Mouse (Mus musculus): ENCODE results near the gene Syngr1.
"Not testable (repeated sequence)": the region's sequence is repeated elsewhere in the genome, so short reads cannot be mapped to it uniquely, and the experiment has no call there.

The Syngr1 gene

GRCm38 (mm10) chr15:80115256-80115655 lies 24.1 kb downstream of the Syngr1 start:
- in situ Hi-C loops (cut with MseI, MboI) = no loop called here

GRCm38 (mm10) chr15:80115866-80116794 lies 25.0 kb downstream of the Syngr1 start:
- in situ Hi-C loops (cut with MseI, MboI) = no loop called here

GRCm38 (mm10) chr15:80117154-80117553 lies 26.0 kb downstream of the Syngr1 start:
- in situ Hi-C loops (cut with MseI, MboI) = no loop called here

- in situ Hi-C loops (cut with MseI, MboI) = no loop called here
Measured at GRCm38 (mm10) chr15:80119076-80119475, 27.9 kb downstream of the Syngr1 start.

GRCm38 (mm10) chr15:80121721-80122325 lies 30.7 kb downstream of the Syngr1 start:
- in situ Hi-C loops (cut with MseI, MboI) = no loop called here

- in situ Hi-C loops (cut with MseI, MboI) = not testable (repeated sequence)
Measured at GRCm38 (mm10) chr15:80122431-80122830, 31.3 kb downstream of the Syngr1 start.

GRCm38 (mm10) chr15:80124651-80125050 lies 33.5 kb downstream of the Syngr1 start:
- in situ Hi-C loops (cut with MseI, MboI) = no loop called here

- in situ Hi-C loops (cut with MseI, MboI) = no loop called here
Measured at GRCm38 (mm10) chr15:80127191-80127590, 36.1 kb downstream of the Syngr1 start.

- in situ Hi-C loops (cut with MseI, MboI) = no loop called here
Measured at GRCm38 (mm10) chr15:80129982-80130381, 38.8 kb downstream of the Syngr1 start.

GRCm38 (mm10) chr15:80130689-80131088 lies 39.6 kb downstream of the Syngr1 start:
- in situ Hi-C loops (cut with MseI, MboI) = no loop called here

- in situ Hi-C loops (cut with MseI, MboI) = no loop called here
Measured at GRCm38 (mm10) chr15:80131421-80131820, 40.3 kb downstream of the Syngr1 start.

GRCm38 (mm10) chr15:80132452-80132851 lies 41.3 kb downstream of the Syngr1 start:
- in situ Hi-C loops (cut with MseI, MboI) = no loop called here

GRCm38 (mm10) chr15:80132993-80133586 lies 42.0 kb downstream of the Syngr1 start, which contains the start of gene Tab1:
Gene Tab1 (plus strand): TSS chr15:80133127.
- in situ Hi-C loops (cut with MseI, MboI) = no loop called here

GRCm38 (mm10) chr15:80133682-80134449 lies 42.7 kb downstream of the Syngr1 start:
- in situ Hi-C loops (cut with MseI, MboI) = no loop called here

- in situ Hi-C loops (cut with MseI, MboI) = no loop called here
Measured at GRCm38 (mm10) chr15:80134450-80134847, 43.3 kb downstream of the Syngr1 start.

- in situ Hi-C loops (cut with MseI, MboI) = no loop called here
Measured at GRCm38 (mm10) chr15:80135499-80135898, 44.4 kb downstream of the Syngr1 start.

- in situ Hi-C loops (cut with MseI, MboI) = no loop called here
Measured at GRCm38 (mm10) chr15:80136645-80137044, 45.5 kb downstream of the Syngr1 start.

- in situ Hi-C loops (cut with MseI, MboI) = no loop called here
Measured at GRCm38 (mm10) chr15:80137945-80138791, 47.0 kb downstream of the Syngr1 start.

- in situ Hi-C loops (cut with MseI, MboI) = no loop called here
Measured at GRCm38 (mm10) chr15:80140302-80140701, 49.2 kb downstream of the Syngr1 start.

- in situ Hi-C loops (cut with MseI, MboI) = no loop called here
Measured at GRCm38 (mm10) chr15:80140878-80141277, 49.7 kb downstream of the Syngr1 start.

- in situ Hi-C loops (cut with MseI, MboI) = no loop called here
Measured at GRCm38 (mm10) chr15:80142130-80142529, 51.0 kb downstream of the Syngr1 start.
